10 mouse cellular contexts compared by ENCODE assay signal in genomic region chrX:20549532-20549931, GRCm38 (mm10). TPM values are rescaled to one million over a fixed set of nuclear protein-coding genes. Genes with fewer than 3 reads are reported as not detected.
DNase-seq lines count a peak whose midpoint lies in the region; ATAC-seq and TF ChIP-seq lines count a peak whose summit lies in the region.
"Had no signal": no experiment of that assay in that cellular context is flagged by ENCODE, and none has a peak within 500 bp of the region (broad histone marks: within the 10 kb centered on the region; RNA-seq: fewer than 3 reads in every experiment).

TSS of gene Rgn (plus strand) at chrX:20549787.

- H3K4me1 ChIP-seq in heart, embryonic 14.5 days (ENCODE audit: control insufficient read depth in 2 of 2, insufficient read depth in 2 of 2, low read length in 2 of 2): no peaks in the 10 kb centered on the region; a peak in 1 of 4 replicates
- peaks cover 7% of the 10 kb centered on the region; the same call in 1 of the 2 replicates for H3K4me1 ChIP-seq in forebrain, embryonic 10.5 days
- no peaks in the 10 kb centered on the region for H3K4me1 ChIP-seq in intestine, embryonic 15.5 days (replicated peaks)
- H3K4me1 ChIP-seq in midbrain, embryonic 12.5 days: no peaks in the 10 kb centered on the region
- no peaks in the 10 kb centered on the region; the same call in 1 of the 2 replicates for H3K4me1 ChIP-seq in kidney, adult 2 months (ENCODE audit: control insufficient read depth, insufficient read depth, low read length)

- H3K9me3 ChIP-seq in heart, embryonic 14.5 days (ENCODE audit: control insufficient read depth, low read length): no peaks in the 10 kb centered on the region
- H3K9me3 ChIP-seq in forebrain, embryonic 10.5 days: no peaks in the 10 kb centered on the region
- H3K9me3 ChIP-seq in intestine, embryonic 15.5 days: no peaks in the 10 kb centered on the region
- no peaks in the 10 kb centered on the region for H3K9me3 ChIP-seq in midbrain, embryonic 12.5 days

- ATAC-seq in heart, embryonic 14.5 days (ENCODE audit: insufficient number of reproducible peaks, insufficient read depth, low FRiP score, low read depth): no peak
- no peak for ATAC-seq in intestine, embryonic 15.5 days
- no peak for ATAC-seq in midbrain, embryonic 12.5 days (ENCODE audit: low FRiP score, low read depth)
- ATAC-seq in monocyte, adult 5-6 weeks (replicated peaks; ENCODE audit: insufficient number of reproducible peaks, low FRiP score, low TSS enrichment, poor library complexity, severe bottlenecking): no peak

- TF ChIP-seq CTCF in kidney, adult 2 months (conservative IDR thresholded peaks at IDR 0.05; ENCODE audit: insufficient read depth, insufficient read length, low read depth, low read length): no peak

- no peak within 1 kb of the TSS for H3K9ac ChIP-seq in heart, embryonic 14.5 days (ENCODE audit: low read length)
- H3K9ac ChIP-seq in intestine, embryonic 15.5 days: no peak within 1 kb of the TSS
- H3K9ac ChIP-seq in midbrain, embryonic 12.5 days (replicated peaks): no peak within 1 kb of the TSS

- peak within 1 kb of the TSS; percentile 68 for H3K4me2 ChIP-seq in heart, embryonic 14.5 days (ENCODE audit: low read length)
- H3K4me2 ChIP-seq in intestine, embryonic 15.5 days (replicated peaks): peak within 1 kb of the TSS; percentile 60; the same call in 1 of the 2 replicates
- peak within 1 kb of the TSS; percentile 50 for H3K4me2 ChIP-seq in midbrain, embryonic 12.5 days (replicated peaks)

- no peak for DNase-seq in heart, adult 8-10 months (ENCODE audit: low spot score)
- DNase-seq in forebrain, embryonic 10.5 days (ENCODE audit: extremely low spot score, low spot score): no peak
- no peak for DNase-seq in gastrocnemius, postnatal 10 days
- DNase-seq in kidney, adult 2 months: no peak
- DNase-seq: cerebellum, postnatal 10 days; heart, postnatal 10 days had no signal

- no peaks in the 10 kb centered on the region for H3K36me3 ChIP-seq in heart, embryonic 14.5 days (ENCODE audit: control insufficient read depth, insufficient read depth, low read length)
- no peaks in the 10 kb centered on the region for H3K36me3 ChIP-seq in forebrain, embryonic 10.5 days (replicated peaks)
- no peaks in the 10 kb centered on the region for H3K36me3 ChIP-seq in intestine, embryonic 15.5 days
- H3K36me3 ChIP-seq in midbrain, embryonic 12.5 days: no peaks in the 10 kb centered on the region
- H3K36me3 ChIP-seq in kidney, adult 2 months (ENCODE audit: control insufficient read depth, insufficient read depth, low read length): no peaks in the 10 kb centered on the region

- 70% methylated on average over 3 of the region's 3 CpGs for WGBS in heart, embryonic 14.5 days
- WGBS in forebrain, embryonic 10.5 days: 73% methylated on average over 3 of the region's 3 CpGs
- 41% methylated on average over 3 of the region's 3 CpGs for WGBS in intestine, embryonic 15.5 days
- 73% methylated on average over 3 of the region's 3 CpGs for WGBS in midbrain, embryonic 12.5 days
- WGBS in kidney, adult 2 months: 64% methylated on average over 3 of the region's 3 CpGs

- no peak within 1 kb of the TSS for H3K27ac ChIP-seq in heart, embryonic 14.5 days (replicated peaks in 1 of 2; ENCODE audit: control insufficient read depth in 1 of 2, insufficient read depth in 1 of 2, low read depth in 2 of 2, low read length in 2 of 2)
- H3K27ac ChIP-seq in forebrain, embryonic 10.5 days: no peak within 1 kb of the TSS
- no peak within 1 kb of the TSS for H3K27ac ChIP-seq in intestine, embryonic 15.5 days
- H3K27ac ChIP-seq in midbrain, embryonic 12.5 days (replicated peaks): no peak within 1 kb of the TSS
- H3K27ac ChIP-seq in kidney, adult 2 months (ENCODE audit: insufficient read depth, low read depth, low read length): no peak within 1 kb of the TSS

- H3K27me3 ChIP-seq in heart, embryonic 14.5 days (ENCODE audit: control insufficient read depth, insufficient read depth, low read length): no peaks in the 10 kb centered on the region
- no peaks in the 10 kb centered on the region for H3K27me3 ChIP-seq in forebrain, embryonic 10.5 days (ENCODE audit: poor library complexity, severe bottlenecking)
- no peaks in the 10 kb centered on the region for H3K27me3 ChIP-seq in intestine, embryonic 15.5 days (replicated peaks)
- no peaks in the 10 kb centered on the region for H3K27me3 ChIP-seq in midbrain, embryonic 12.5 days
- H3K27me3 ChIP-seq in kidney, adult 2 months (replicated peaks; ENCODE audit: control insufficient read depth, insufficient read depth, low read length): no peaks in the 10 kb centered on the region

- TF ChIP-seq POLR2A in kidney, adult 2 months (IDR thresholded peaks at IDR 0.05; ENCODE audit: low read depth, low read length): no peak

- peak within 1 kb of the TSS; percentile 42 to 53; a peak in 3 of 4 replicates for H3K4me3 ChIP-seq in heart, embryonic 14.5 days (ENCODE audit: control insufficient read depth in 1 of 2, insufficient read depth in 1 of 2, low read depth in 1 of 2, low read length in 2 of 2)
- H3K4me3 ChIP-seq in forebrain, embryonic 10.5 days: peak within 1 kb of the TSS; percentile 47
- peak within 1 kb of the TSS; percentile 30; the same call in 1 of the 2 replicates for H3K4me3 ChIP-seq in intestine, embryonic 15.5 days (replicated peaks)
- no peak within 1 kb of the TSS for H3K4me3 ChIP-seq in midbrain, embryonic 12.5 days
- no peak within 1 kb of the TSS for H3K4me3 ChIP-seq in kidney, adult 2 months (ENCODE audit: insufficient read depth, low read depth, low read length)

RNA-seq across cellular contexts. Expression of gene Rgn, which starts in this region (rescaled TPM):
- polyA plus RNA-seq in heart, embryonic 14.5 days (2014; fragmentation: Nextera tagmentation; extraction: Ambion mirVana): 1.3 and 1.7 TPM in 2 replicates
- under 1 TPM; 0.25 to 0.60 (median 0.37) TPM for total RNA-seq in heart, adult 8-10 months (2022)
- 0.16 and 0.17 TPM in 2 replicates for polyA plus RNA-seq in forebrain, embryonic 10.5 days (2016; fragmentation: Nextera tagmentation; extraction: Ambion mirVana)
- polyA plus RNA-seq in intestine, embryonic 15.5 days (2015; fragmentation: Nextera tagmentation; extraction: Ambion mirVana): 47.6 and 49.7 TPM in 2 replicates
- polyA plus RNA-seq in midbrain, embryonic 12.5 days (2016; fragmentation: Nextera tagmentation; extraction: Ambion mirVana): 0.14 and 0.65 TPM in 2 replicates
- total RNA-seq in monocyte, adult 5-6 weeks (2017): not detected in 3 replicates
- under 1 TPM in 1 of 2 experiments, not detected in 1; 0.32 TPM for total RNA-seq in gastrocnemius, postnatal 10 days (2021)
- 1.5 and 1.7 TPM in 2 replicates for polyA plus RNA-seq in kidney, adult 2 months (2012; rRNA removed)

Comparison
In these comparisons a context has a peak if more than half of its experiments do, and no peak if none do; other contexts are left out.
1. RNA of gene Rgn (polyA plus RNA-seq): 47.6 to 49.7 TPM in intestine, embryonic 15.5 days; 1.5 to 1.7 TPM in kidney, adult 2 months, 1.3 to 1.7 TPM in heart, embryonic 14.5 days, 0.16 to 0.17 TPM in forebrain, embryonic 10.5 days and 0.14 to 0.65 TPM in midbrain, embryonic 12.5 days; every median in the first group is over 10 times any median in the second.
2. H3K4me3 ChIP-seq: peak in heart, embryonic 14.5 days (2 of 2), forebrain, embryonic 10.5 days (single experiment) and intestine, embryonic 15.5 days (single experiment); none in midbrain, embryonic 12.5 days (single experiment) and kidney, adult 2 months (single experiment).
3. Peak in every context shown above with its lines, with median percentiles within 50 percentile points of each other: H3K4me2 ChIP-seq.